Mouse (Mus musculus) central nervous system, embryonic 11.5 days (tissue): ENCODE measurements around the gene Calhm6. TPM values are rescaled to one million over a fixed set of nuclear protein-coding genes. Genes with fewer than 3 reads are reported as not detected.

Experiments
- polyA plus RNA-seq: library from polyadenylated mRNA; depleted of rRNA; stranded (reverse); fragments of >200 nt; gene quantifications from 2 replicates; pipeline ENCODE4 v1.2.3, GENCODE M21; 2012; rRNA removed

Calhm6 gene
- polyA plus RNA-seq = 0.14 and 0.50 TPM in 2 replicates

GRCm38 (mm10) chr10:34127392-34128378 lies at the start of gene Calhm6:
Calhm6 (minus strand) TSS chr10:34127984.

DNA sequence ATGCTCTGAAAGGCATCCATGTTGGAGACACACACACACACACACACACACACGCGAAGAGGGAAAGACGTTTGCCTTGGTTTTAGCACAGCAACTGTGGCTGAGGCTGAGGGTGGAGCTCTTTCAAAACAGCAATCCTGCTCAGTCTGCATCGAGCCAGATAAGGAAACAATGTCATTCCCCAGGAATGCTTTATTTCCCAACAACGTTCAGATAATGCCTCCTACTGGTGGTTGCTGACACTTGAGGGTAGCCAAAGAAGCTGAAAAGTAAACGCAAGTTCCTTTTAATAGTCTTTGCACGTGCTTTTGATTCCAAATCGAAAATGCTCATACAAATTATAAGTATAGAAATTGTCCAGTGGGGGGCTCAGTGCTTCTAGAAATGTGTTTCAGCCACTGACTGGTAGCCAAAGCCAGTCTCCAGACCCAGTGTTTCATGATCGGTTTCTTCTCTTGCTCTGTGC lies 31.3 kb downstream of the Calhm6 start, which contains the start of gene Calhm5:
Gene Calhm5, minus strand, starts transcription at position 102 of the 466 bp plus-strand sequence.

Other genes starting within 250 kb of the Calhm6 start
- gene Rsph4a, start 222.9 kb downstream of the Calhm6 start, polyA plus RNA-seq = 0.15 and 0.30 TPM in 2 replicates
- 12.6 and 17.9 TPM in 2 replicates for gene Zup1, start 176.7 kb downstream of the Calhm6 start, polyA plus RNA-seq
- 99.2 and 166 TPM in 2 replicates for gene Rwdd1, start 108.4 kb downstream of the Calhm6 start, polyA plus RNA-seq
- not detected in 2 replicates for gene Trappc3l, start 90.4 kb downstream of the Calhm6 start, polyA plus RNA-seq
- not detected in 2 replicates for gene Calhm4, start 83.7 kb downstream of the Calhm6 start, polyA plus RNA-seq
- gene Calhm5, start 31.5 kb downstream of the Calhm6 start, polyA plus RNA-seq = 0.13 and 0.15 TPM in 2 replicates
- 11.9 and 24.6 TPM in 2 replicates for gene Dse, start 79.7 kb upstream of the Calhm6 start, polyA plus RNA-seq
- gene Tspyl1, start 154.2 kb upstream of the Calhm6 start, polyA plus RNA-seq = 38.5 and 44.3 TPM in 2 replicates
- 35.6 and 38.1 TPM in 2 replicates for gene Tspyl4, start 169.5 kb upstream of the Calhm6 start, polyA plus RNA-seq